Mouse (Mus musculus) intestine, embryonic 14.5 days (tissue): ENCODE results near the gene H13. TPM values are rescaled to one million over a fixed set of nuclear protein-coding genes. Genes with fewer than 3 reads are reported as not detected.

Experiments
- ATAC-seq: fragments of 200-750 bp; cut with Nextera tagmentation; replicated peaks from 2 replicates; pipeline ENCODE4 v1.8.0; 2017; ENCODE audit warnings: low read depth, moderate number of reproducible peaks, moderate TSS enrichment, moderate library complexity; ENCODE audit not compliant: low FRiP score, low TSS enrichment
- DNase-seq: peaks from one replicate; pipeline ENCODE4 v3.0.0-alpha.2; 2018; ENCODE audit warnings: low spot score
- H3K27ac ChIP-seq: fragments of 300-500 bp; sonication (generic); 2 replicates; pipeline ENCODE4 v1.5.1; 2014; ENCODE audit warnings: low read depth, mild to moderate bottlenecking, control low read depth
- H3K27me3 ChIP-seq: fragments of 300-500 bp; sonication (generic); replicated peaks from 2 replicates; pipeline ENCODE4 v1.6.1; 2014; ENCODE audit warnings: low read length, control low read depth; ENCODE audit not compliant: control insufficient read depth, insufficient read depth
- H3K36me3 ChIP-seq: fragments of 300-500 bp; sonication (generic); 2 replicates; pipeline ENCODE4 v1.6.1; 2014; ENCODE audit warnings: low read length, control low read depth; ENCODE audit not compliant: control insufficient read depth, insufficient read depth
- H3K4me1 ChIP-seq: fragments of 300-500 bp; sonication (generic); replicated peaks from 2 replicates; pipeline ENCODE4 v1.6.1; 2014; ENCODE audit warnings: low read length, control low read depth, mixed read lengths; ENCODE audit not compliant: control insufficient read depth, insufficient read depth
- H3K4me2 ChIP-seq: fragments of 300-500 bp; sonication (generic); 2 replicates; pipeline ENCODE4 v1.6.1; 2014; ENCODE audit warnings: low read length
- H3K4me3 ChIP-seq: fragments of 300-500 bp; sonication (generic); 2 replicates; pipeline ENCODE4 v1.5.1; 2014; ENCODE audit warnings: low read depth, low read length, control low read depth, mixed read lengths
- H3K9ac ChIP-seq: fragments of 300-500 bp; sonication (generic); 2 replicates; pipeline ENCODE4 v1.6.1; 2014; ENCODE audit warnings: mild to moderate bottlenecking, low read length
- H3K9me3 ChIP-seq: fragments of 300-500 bp; sonication (generic); 2 replicates; pipeline ENCODE4 v1.6.1; 2016; ENCODE audit warnings: low read length, control low read depth; ENCODE audit not compliant: control insufficient read depth
- WGBS: fragments of 180-500 bp; shearing (Covaris S2); extraction: QIAGEN DNeasy Blood & Tissue Kit; methylation state at CpG from one replicate; pipeline ENCODE4 v1.1.7; 2014; 5-methylcytosine and 5-hydroxymethylcytosine counted together
- polyA plus RNA-seq: library from polyadenylated mRNA; unstranded; fragments of >200 nt; fragmentation: Nextera tagmentation; extraction: Ambion mirVana; gene quantifications from 2 replicates; pipeline ENCODE4 v1.2.1, GENCODE M21; 2014

H13 gene
- polyA plus RNA-seq = 108 and 113 TPM in 2 replicates

DNA sequence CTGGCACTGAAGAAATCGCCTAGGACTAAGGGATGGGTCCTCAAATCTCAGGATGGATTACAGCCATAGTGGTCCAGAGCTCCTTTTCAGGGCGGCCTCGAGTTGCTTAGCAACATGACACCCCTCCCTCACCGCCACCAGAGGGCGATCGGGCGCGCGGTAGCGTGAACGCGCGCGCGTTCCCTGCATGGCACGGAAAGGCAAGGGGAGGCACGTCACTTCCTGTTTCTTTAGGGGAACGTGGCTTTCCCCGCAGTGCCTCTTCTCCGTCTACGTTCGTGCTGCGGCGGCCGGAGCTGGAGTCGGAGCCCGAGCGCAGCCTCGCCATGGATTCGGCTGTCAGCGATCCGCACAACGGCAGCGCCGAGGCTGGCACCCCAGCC, at the start of gene H13:
TSS of gene H13 (plus strand) at position 206 of the 383 bp plus-strand sequence.
- peaks cover 19% of the 10 kb centered on the region for H3K4me1 ChIP-seq
- peak within 1 kb of the TSS; percentile 88 for H3K4me2 ChIP-seq
- no peaks in the 10 kb centered on the region for H3K27me3 ChIP-seq
- ATAC-seq (peak; percentile 88), DNase-seq (peak; percentile 96)
- H3K9me3 ChIP-seq = no peaks in the 10 kb centered on the region
- H3K9ac ChIP-seq = peak within 1 kb of the TSS; percentile 96
- peak within 1 kb of the TSS; percentile 95 for H3K27ac ChIP-seq
- under 1% methylated on average over 35 of the region's 35 CpGs for WGBS
- peak within 1 kb of the TSS; percentile 85 for H3K4me3 ChIP-seq
- peaks cover 12% of the 10 kb centered on the region for H3K36me3 ChIP-seq

DNA sequence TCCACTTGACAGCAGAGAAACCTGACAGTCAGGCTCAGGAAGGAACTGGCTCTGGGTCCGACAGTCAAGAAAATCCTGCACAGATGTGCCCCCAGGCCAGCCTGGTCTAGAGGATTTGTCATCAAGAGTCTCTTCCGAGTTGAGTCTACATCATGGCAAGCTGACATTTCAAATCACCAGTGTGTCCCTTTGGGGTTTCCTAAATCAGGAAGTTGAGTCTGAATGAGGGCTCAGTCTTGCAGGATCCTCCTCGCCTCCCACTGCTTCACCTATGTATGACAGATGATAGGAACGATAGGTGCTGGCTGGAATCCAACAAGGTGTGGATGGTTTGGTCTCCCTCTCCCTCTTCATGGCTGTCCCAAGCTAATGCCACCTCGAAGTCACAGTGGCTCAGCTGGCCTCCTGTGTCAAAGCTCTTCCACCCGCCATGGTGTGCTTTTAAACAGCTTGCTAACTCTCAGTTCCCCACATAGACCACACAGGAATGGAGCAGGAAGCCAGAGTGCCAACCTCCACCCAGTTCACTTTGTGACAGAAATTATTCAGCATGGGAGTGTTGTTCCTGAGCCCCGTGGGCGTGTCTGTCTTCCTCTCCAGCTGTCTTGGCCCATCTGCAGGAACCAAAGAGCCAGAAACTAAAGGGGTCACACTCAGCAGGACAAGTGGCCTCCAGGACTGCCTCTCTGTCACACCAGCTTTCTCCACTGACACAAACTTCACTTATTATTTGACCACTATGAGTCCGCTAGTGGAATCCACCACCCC, 48.7 kb upstream of the H13 start:
- no peak overlapping the region for H3K9ac ChIP-seq
- no peak overlapping the region for H3K27ac ChIP-seq
- no peak for DNase-seq
- 0 out of 2 replicates have a peak, but pooled peaks cover 3% of the 10 kb centered on the region for H3K9me3 ChIP-seq
- H3K27me3 ChIP-seq = 0 out of 2 replicates have a peak, but pooled peaks cover 4% of the 10 kb centered on the region
- ATAC-seq = no peak
- WGBS = 74% methylated on average over 9 of the region's 9 CpGs
- H3K36me3 ChIP-seq = no peaks in the 10 kb centered on the region
- H3K4me2 ChIP-seq = no peak overlapping the region
- no peaks in the 10 kb centered on the region for H3K4me1 ChIP-seq
- H3K4me3 ChIP-seq = no peak overlapping the region

DNA sequence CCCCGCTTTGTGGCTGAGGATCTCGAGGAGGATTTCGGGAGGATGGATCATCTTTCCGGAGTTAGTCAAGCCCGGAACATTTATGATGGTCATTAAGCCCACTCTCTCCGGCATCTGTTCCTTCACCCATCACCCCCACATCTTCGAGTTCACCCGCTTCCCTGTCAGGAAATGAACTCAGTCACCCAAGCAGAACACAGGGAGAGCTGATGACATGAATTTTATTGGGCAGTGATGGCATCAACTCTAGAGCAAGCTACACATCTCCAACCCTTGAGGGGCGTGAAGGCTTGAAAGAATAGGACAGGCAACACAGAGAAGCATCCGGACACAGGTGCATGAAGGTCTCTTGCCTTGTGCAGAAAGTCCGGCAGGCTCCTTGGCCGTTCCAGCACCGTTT, 47.1 kb upstream of the H13 start:
- no peak overlapping the region for H3K9ac ChIP-seq
- H3K4me1 ChIP-seq = no peaks in the 10 kb centered on the region; the same call in 1 of the 2 replicates
- H3K4me2 ChIP-seq = no peak overlapping the region
- no peaks in the 10 kb centered on the region for H3K36me3 ChIP-seq
- H3K4me3 ChIP-seq = no peak overlapping the region
- 80% methylated on average over 13 of the region's 13 CpGs for WGBS
- no peak overlapping the region for H3K27ac ChIP-seq
- ATAC-seq = no peak
- 0 out of 2 replicates have a peak, but pooled peaks cover 3% of the 10 kb centered on the region for H3K9me3 ChIP-seq
- peaks cover 20% of the 10 kb centered on the region for H3K27me3 ChIP-seq
- DNase-seq = no peak

DNA sequence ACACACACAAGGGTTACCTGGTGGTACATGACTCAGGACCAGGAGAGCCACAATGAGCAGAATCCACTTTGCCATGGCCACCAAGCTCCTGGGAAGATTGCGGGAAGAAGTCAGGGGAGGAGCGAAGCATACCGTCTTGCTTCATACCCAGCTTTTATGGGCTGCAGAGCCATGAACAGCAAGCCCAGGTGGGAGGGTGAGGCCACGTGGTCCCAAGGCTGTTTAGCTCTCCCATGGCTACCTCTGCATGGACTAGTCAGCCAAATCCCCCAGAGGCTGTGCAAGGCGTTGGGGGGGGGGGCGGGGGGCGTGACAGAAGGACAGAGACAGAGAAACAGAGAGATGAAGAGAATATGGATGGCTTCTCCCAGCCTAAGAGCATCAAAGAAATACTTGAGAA, 46.3 kb upstream of the H13 start, which contains the start of gene Defb25:
TSS of gene Defb25 (minus strand) at position 101 of the 400 bp plus-strand sequence.
- H3K4me3 ChIP-seq = no peak within 1 kb of the TSS
- H3K9ac ChIP-seq = no peak within 1 kb of the TSS
- H3K27ac ChIP-seq = no peak within 1 kb of the TSS
- no peak for DNase-seq
- 77% methylated on average over 7 of the region's 7 CpGs for WGBS
- H3K36me3 ChIP-seq = no peaks in the 10 kb centered on the region
- H3K9me3 ChIP-seq = 0 out of 2 replicates have a peak, but pooled peaks cover 3% of the 10 kb centered on the region
- H3K27me3 ChIP-seq = peaks cover 28% of the 10 kb centered on the region
- no peak for ATAC-seq
- H3K4me2 ChIP-seq = no peak within 1 kb of the TSS
- H3K4me1 ChIP-seq = peaks cover 2% of the 10 kb centered on the region; the same call in 1 of the 2 replicates

DNA sequence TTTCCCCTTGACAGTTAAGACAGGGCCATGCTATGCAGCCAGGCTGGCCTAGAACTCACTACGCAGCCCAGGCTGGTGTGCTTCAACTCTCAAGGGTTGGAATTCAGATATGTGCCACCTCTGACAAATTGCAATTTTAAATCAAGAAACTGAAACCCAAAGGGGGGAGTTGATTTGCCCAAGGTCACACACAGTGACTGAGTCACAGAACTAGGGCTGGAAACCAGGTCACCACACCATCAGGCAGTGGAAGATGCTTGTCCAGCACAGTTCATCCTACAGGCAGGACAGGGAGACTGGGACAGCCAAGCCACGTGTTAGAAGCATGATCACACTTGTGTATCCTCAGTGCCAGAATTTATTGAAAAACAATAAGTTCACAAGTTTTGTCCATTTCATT, 44.7 kb upstream of the H13 start:
- Histone ChIP-seq H3K9ac (no peak overlapping the region), H3K27me3 (peaks cover 36% of the 10 kb centered on the region), H3K4me3 (no peak overlapping the region), H3K4me1 (peaks cover 4% of the 10 kb centered on the region; the same call in 1 of the 2 replicates), H3K9me3 (0 out of 2 replicates have a peak, but pooled peaks cover 3% of the 10 kb centered on the region), H3K4me2 (no peak overlapping the region), H3K36me3 (no peaks in the 10 kb centered on the region), H3K27ac (no peak overlapping the region)
- DNase-seq (no peak), ATAC-seq (no peak)
- 89% methylated on average over 2 of the region's 2 CpGs for WGBS

DNA sequence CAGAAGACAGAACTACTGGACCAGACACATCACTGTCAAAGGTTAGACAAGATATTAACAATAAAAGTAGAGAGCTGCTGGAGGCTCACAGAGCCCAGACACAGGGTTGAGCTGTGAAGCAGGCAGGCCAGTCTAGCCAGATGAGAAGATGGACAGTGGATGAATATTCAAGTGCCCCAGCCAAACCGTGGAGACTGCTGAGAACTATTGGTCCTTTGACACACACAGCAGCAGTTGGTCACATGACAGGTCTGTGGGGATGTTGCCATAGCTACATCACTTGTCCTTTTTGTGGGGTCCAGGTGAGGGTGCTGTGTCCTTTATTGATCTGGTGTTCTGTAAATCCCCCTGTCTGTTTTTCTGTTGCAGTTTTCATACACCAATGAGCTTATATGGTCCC, 44.0 kb upstream of the H13 start:
- 9% methylated on average over 1 of the region's 1 CpGs for WGBS
- no peak for ATAC-seq

DNA sequence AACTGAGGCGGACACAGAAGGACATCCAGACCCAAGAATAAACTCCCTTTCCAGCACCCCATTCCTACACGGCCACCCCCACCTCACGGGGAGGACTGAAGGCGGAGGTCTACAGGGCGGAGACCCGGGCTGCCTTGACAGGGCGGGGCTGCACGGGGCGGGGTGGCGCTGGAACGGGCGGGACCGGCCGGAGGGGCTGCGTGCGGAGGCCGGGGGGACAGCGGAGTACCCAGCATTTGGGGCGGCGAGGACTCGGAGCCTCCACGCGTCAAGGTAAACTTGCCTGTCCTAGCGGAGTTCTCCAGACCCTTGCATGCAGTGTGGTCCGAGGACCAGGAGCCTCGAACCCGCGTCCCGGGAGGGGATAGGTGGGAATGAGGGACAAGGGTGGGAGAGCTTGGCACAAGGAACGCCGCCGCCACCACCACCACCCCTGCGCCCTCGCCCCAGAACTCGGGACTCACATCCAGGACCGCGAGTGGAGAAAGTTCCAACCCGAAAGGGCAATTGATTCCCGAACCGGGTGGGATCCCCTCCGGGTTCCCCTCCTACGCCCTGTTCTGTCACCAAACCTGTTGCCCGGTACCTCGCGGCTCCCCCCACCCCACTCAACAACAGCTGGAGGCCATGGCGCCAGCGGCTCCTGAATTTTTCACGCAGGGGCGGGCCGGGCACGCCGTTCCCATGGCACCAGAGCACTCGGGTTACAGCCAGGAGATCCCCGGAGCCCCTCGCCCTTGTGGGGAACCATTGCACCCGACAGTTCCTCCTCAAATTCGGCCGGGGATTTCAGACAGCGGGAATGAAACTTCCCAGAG, 42.3 kb upstream of the H13 start, which contains the start of gene Rem1:
TSS of gene Rem1 (plus strand) at position 178 of the 818 bp plus-strand sequence.
- Histone ChIP-seq H3K27ac (peak within 1 kb of the TSS; percentile 7; the same call in 1 of the 2 replicates), H3K9ac (peak within 1 kb of the TSS; percentile 52), H3K9me3 (0 out of 2 replicates have a peak, but pooled peaks cover 3% of the 10 kb centered on the region), H3K4me2 (peak within 1 kb of the TSS; percentile 73), H3K36me3 (no peaks in the 10 kb centered on the region), H3K4me1 (peaks cover 4% of the 10 kb centered on the region; the same call in 1 of the 2 replicates), H3K27me3 (peaks cover 38% of the 10 kb centered on the region), H3K4me3 (peak within 1 kb of the TSS; percentile 51)
- 2% methylated on average over 58 of the region's 59 CpGs for WGBS
- ATAC-seq = peak; percentile 53; the same call in 1 of the 2 replicates
- peak; percentile 71 for DNase-seq

More for the DNA sequence above, 44.0 kb upstream of the H13 start:
- H3K4me3 ChIP-seq = no peak overlapping the region
- peaks cover 38% of the 10 kb centered on the region for H3K27me3 ChIP-seq
- H3K4me1 ChIP-seq = peaks cover 4% of the 10 kb centered on the region; the same call in 1 of the 2 replicates
- no peaks in the 10 kb centered on the region for H3K36me3 ChIP-seq
- DNase-seq = no peak
- H3K4me2 ChIP-seq = no peak overlapping the region
- H3K9me3 ChIP-seq = 0 out of 2 replicates have a peak, but pooled peaks cover 3% of the 10 kb centered on the region
- no peak overlapping the region for H3K27ac ChIP-seq
- no peak overlapping the region for H3K9ac ChIP-seq

DNA sequence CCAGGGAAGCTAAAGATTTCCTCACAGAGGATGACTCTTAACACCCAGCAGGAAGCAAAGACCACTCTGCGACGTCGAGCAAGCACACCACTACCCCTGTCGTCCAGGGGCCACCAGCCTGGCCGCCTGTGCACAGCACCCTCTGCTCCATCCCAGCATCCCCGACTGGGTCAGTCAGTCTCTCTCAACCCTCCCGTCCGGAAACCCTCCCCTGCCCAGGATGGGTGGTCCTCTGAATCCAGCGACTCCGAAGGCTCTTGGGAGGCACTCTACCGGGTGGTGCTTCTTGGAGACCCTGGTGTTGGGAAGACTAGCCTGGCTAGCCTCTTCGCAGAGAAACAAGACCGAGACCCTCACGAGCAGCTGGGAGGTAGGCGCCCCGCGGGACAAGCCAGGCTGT, 41.2 kb upstream of the H13 start:
- H3K36me3 ChIP-seq = no peaks in the 10 kb centered on the region
- peaks cover 4% of the 10 kb centered on the region; the same call in 1 of the 2 replicates for H3K4me1 ChIP-seq
- DNase-seq (no peak), ATAC-seq (no peak)
- no peak overlapping the region for H3K9ac ChIP-seq
- peak overlapping the region; percentile 7; the same call in 1 of the 2 replicates for H3K27ac ChIP-seq
- H3K4me2 ChIP-seq = peak overlapping the region; percentile 73
- peak overlapping the region; percentile 51 for H3K4me3 ChIP-seq
- H3K27me3 ChIP-seq = peaks cover 38% of the 10 kb centered on the region
- 0 out of 2 replicates have a peak, but pooled peaks cover 3% of the 10 kb centered on the region for H3K9me3 ChIP-seq
- WGBS = 48% methylated on average over 17 of the region's 17 CpGs
